Mouse (Mus musculus) erythroid progenitor cell, adult 5-6 weeks (primary cell): ENCODE results near the gene Gm11562. TPM values are rescaled to one million over a fixed set of nuclear protein-coding genes. Genes with fewer than 3 reads are reported as not detected.
"Not testable (repeated sequence)": the region's sequence is repeated elsewhere in the genome, so short reads cannot be mapped to it uniquely, and the experiment has no call there.

ENCODE experiments used
- ATAC-seq: replicated peaks from 2 replicates; pipeline ENCODE4 v1.8.0; 2016; ENCODE audit warnings: moderate number of reproducible peaks, mild to moderate bottlenecking, moderate TSS enrichment, inconsistent platforms; ENCODE audit not compliant: poor library complexity, low FRiP score, severe bottlenecking
- total RNA-seq, 2 experiments: library from RNA; stranded (forward) in 1 of 2; stranded (reverse) in 1 of 2; fragments of 150-400 nt in 1 of 2; fragments of 186-747, 209-891 nt in 1 of 2; gene quantifications; 2 replicates each; pipeline versions ENCODE4 v1.2.3 to v1.2.4; 2015 to 2017; ENCODE audit warnings: low replicate concordance in 2 of 2

Gene Gm11562
- total RNA-seq, 2 experiments from 2014 or later: not detected

- ATAC-seq: not testable (repeated sequence)
Measured at GRCm38 (mm10) chr11:99597742-99598141, 22.5 kb downstream of the Gm11562 start, which contains the start of gene Krtap9-3. Gene Krtap9-3, minus strand, starts transcription at chr11:99598105.

- ATAC-seq: no peak
Measured at GRCm38 (mm10) chr11:99590981-99591380, 29.3 kb downstream of the Gm11562 start, which contains the start of gene Krtap1-3. Gene Krtap1-3, minus strand, starts transcription at chr11:99591339.

- ATAC-seq: no peak
Measured at GRCm38 (mm10) chr11:99585096-99585495, 35.1 kb downstream of the Gm11562 start.

- ATAC-seq: no peak
Measured at GRCm38 (mm10) chr11:99583245-99583704, 37.0 kb downstream of the Gm11562 start, which contains the start of gene Krtap1-4. Gene Krtap1-4, minus strand, starts transcription at chr11:99583654.

- ATAC-seq: no peak
Measured at GRCm38 (mm10) chr11:99581564-99581963, 38.7 kb downstream of the Gm11562 start.

GRCm38 (mm10) chr11:99581051-99581450 is 39.2 kb downstream of the Gm11562 start:
- no peak for ATAC-seq

- ATAC-seq: no peak
Measured at GRCm38 (mm10) chr11:99580636-99581035, 39.6 kb downstream of the Gm11562 start, which contains the start of gene Krtap1-5. Gene Krtap1-5, minus strand, starts transcription at chr11:99581016.

- ATAC-seq: no peak
Measured at GRCm38 (mm10) chr11:99574106-99574505, 46.1 kb downstream of the Gm11562 start.

GRCm38 (mm10) chr11:99573164-99573563 is 47.1 kb downstream of the Gm11562 start:
- ATAC-seq: no peak

Other genes starting within 250 kb of the Gm11562 start
Only the 30 nearest of the 38 such genes appear.
- not detected in 2 replicates for gene Krt20, start 182.3 kb downstream of the Gm11562 start, total RNA-seq (2015; ENCODE audit: low replicate concordance)
- not detected in 2 replicates for gene Krt20, start 182.3 kb downstream of the Gm11562 start, total RNA-seq (2017; ENCODE audit: low replicate concordance)
- not detected in 2 replicates for gene Krt23, start 127.3 kb downstream of the Gm11562 start, total RNA-seq (2015; ENCODE audit: low replicate concordance)
- not detected in 2 replicates for gene Krt23, start 127.3 kb downstream of the Gm11562 start, total RNA-seq (2017; ENCODE audit: low replicate concordance)
- not detected in 2 replicates for gene Krt39, start 99.1 kb downstream of the Gm11562 start, total RNA-seq (2015; ENCODE audit: low replicate concordance)
- gene Krt39, start 99.1 kb downstream of the Gm11562 start, total RNA-seq (2017; ENCODE audit: low replicate concordance): not detected in 2 replicates
- not detected in 2 replicates for gene Krt40, start 77.3 kb downstream of the Gm11562 start, total RNA-seq (2015; ENCODE audit: low replicate concordance)
- not detected in 2 replicates for gene Krt40, start 77.3 kb downstream of the Gm11562 start, total RNA-seq (2017; ENCODE audit: low replicate concordance)
- gene Krtap3-3, start 69.6 kb downstream of the Gm11562 start, total RNA-seq (2015; ENCODE audit: low replicate concordance): not detected in 2 replicates
- not detected in 2 replicates for gene Krtap3-3, start 69.6 kb downstream of the Gm11562 start, total RNA-seq (2017; ENCODE audit: low replicate concordance)
- gene Krtap3-2, start 63.6 kb downstream of the Gm11562 start, total RNA-seq (2015; ENCODE audit: low replicate concordance): not detected in 2 replicates
- gene Krtap3-2, start 63.6 kb downstream of the Gm11562 start, total RNA-seq (2017; ENCODE audit: low replicate concordance): not detected in 2 replicates
- not detected in 2 replicates for gene Gm11939, start 61.0 kb downstream of the Gm11562 start, total RNA-seq (2015; ENCODE audit: low replicate concordance)
- not detected in 2 replicates for gene Gm11939, start 61.0 kb downstream of the Gm11562 start, total RNA-seq (2017; ENCODE audit: low replicate concordance)
- gene Krtap3-1, start 53.8 kb downstream of the Gm11562 start, total RNA-seq (2015; ENCODE audit: low replicate concordance): not detected in 2 replicates
- not detected in 2 replicates for gene Krtap3-1, start 53.8 kb downstream of the Gm11562 start, total RNA-seq (2017; ENCODE audit: low replicate concordance)
- gene Krtap1-5, start 39.4 kb downstream of the Gm11562 start, total RNA-seq (2015; ENCODE audit: low replicate concordance): not detected in 2 replicates
- not detected in 2 replicates for gene Krtap1-5, start 39.4 kb downstream of the Gm11562 start, total RNA-seq (2017; ENCODE audit: low replicate concordance)
- not detected in 2 replicates for gene Krtap1-4, start 36.8 kb downstream of the Gm11562 start, total RNA-seq (2015; ENCODE audit: low replicate concordance)
- not detected in 2 replicates for gene Krtap1-4, start 36.8 kb downstream of the Gm11562 start, total RNA-seq (2017; ENCODE audit: low replicate concordance)
- gene Krtap1-3, start 29.1 kb downstream of the Gm11562 start, total RNA-seq (2015; ENCODE audit: low replicate concordance): not detected in 2 replicates
- not detected in 2 replicates for gene Krtap1-3, start 29.1 kb downstream of the Gm11562 start, total RNA-seq (2017; ENCODE audit: low replicate concordance)
- gene Krtap9-3, start 22.3 kb downstream of the Gm11562 start, total RNA-seq (2015; ENCODE audit: low replicate concordance): not detected in 2 replicates
- gene Krtap9-3, start 22.3 kb downstream of the Gm11562 start, total RNA-seq (2017; ENCODE audit: low replicate concordance): not detected in 2 replicates
- gene Gm11938, start 17.1 kb downstream of the Gm11562 start, total RNA-seq (2015; ENCODE audit: low replicate concordance): not detected in 2 replicates
- gene Gm11938, start 17.1 kb downstream of the Gm11562 start, total RNA-seq (2017; ENCODE audit: low replicate concordance): not detected in 2 replicates
- gene Gm11937, start 10.2 kb downstream of the Gm11562 start, total RNA-seq (2015; ENCODE audit: low replicate concordance): not detected in 2 replicates
- gene Gm11937, start 10.2 kb downstream of the Gm11562 start, total RNA-seq (2017; ENCODE audit: low replicate concordance): not detected in 2 replicates
- not detected in 2 replicates for gene Krtap2-4, start 5.6 kb downstream of the Gm11562 start, total RNA-seq (2015; ENCODE audit: low replicate concordance)
- gene Krtap2-4, start 5.6 kb downstream of the Gm11562 start, total RNA-seq (2017; ENCODE audit: low replicate concordance): not detected in 2 replicates
- not detected in 2 replicates for gene Krtap4-1, start 7.8 kb upstream of the Gm11562 start, total RNA-seq (2015; ENCODE audit: low replicate concordance)
- gene Krtap4-1, start 7.8 kb upstream of the Gm11562 start, total RNA-seq (2017; ENCODE audit: low replicate concordance): not detected in 2 replicates
- not detected in 2 replicates for gene Krtap4-2, start 14.6 kb upstream of the Gm11562 start, total RNA-seq (2015; ENCODE audit: low replicate concordance)
- gene Krtap4-2, start 14.6 kb upstream of the Gm11562 start, total RNA-seq (2017; ENCODE audit: low replicate concordance): not detected in 2 replicates
- gene Krtap4-7, start 23.7 kb upstream of the Gm11562 start, total RNA-seq (2015; ENCODE audit: low replicate concordance): not detected in 2 replicates
- gene Krtap4-7, start 23.7 kb upstream of the Gm11562 start, total RNA-seq (2017; ENCODE audit: low replicate concordance): not detected in 2 replicates
- not detected in 2 replicates for gene Gm11555, start 29.8 kb upstream of the Gm11562 start, total RNA-seq (2015; ENCODE audit: low replicate concordance)
- not detected in 2 replicates for gene Gm11555, start 29.8 kb upstream of the Gm11562 start, total RNA-seq (2017; ENCODE audit: low replicate concordance)
- not detected in 2 replicates for gene Gm11563, start 38.5 kb upstream of the Gm11562 start, total RNA-seq (2015; ENCODE audit: low replicate concordance)
- not detected in 2 replicates for gene Gm11563, start 38.5 kb upstream of the Gm11562 start, total RNA-seq (2017; ENCODE audit: low replicate concordance)
- not detected in 2 replicates for gene Krtap4-6, start 45.5 kb upstream of the Gm11562 start, total RNA-seq (2015; ENCODE audit: low replicate concordance)
- gene Krtap4-6, start 45.5 kb upstream of the Gm11562 start, total RNA-seq (2017; ENCODE audit: low replicate concordance): not detected in 2 replicates
- not detected in 2 replicates for gene Gm14190, start 70.3 kb upstream of the Gm11562 start, total RNA-seq (2015; ENCODE audit: low replicate concordance)
- not detected in 2 replicates for gene Gm14190, start 70.3 kb upstream of the Gm11562 start, total RNA-seq (2017; ENCODE audit: low replicate concordance)
- not detected in 2 replicates for gene Gm14180, start 113.9 kb upstream of the Gm11562 start, total RNA-seq (2015; ENCODE audit: low replicate concordance)
- not detected in 2 replicates for gene Gm14180, start 113.9 kb upstream of the Gm11562 start, total RNA-seq (2017; ENCODE audit: low replicate concordance)
- not detected in 2 replicates for gene Gm11595, start 152.5 kb upstream of the Gm11562 start, total RNA-seq (2015; ENCODE audit: low replicate concordance)
- gene Gm11595, start 152.5 kb upstream of the Gm11562 start, total RNA-seq (2017; ENCODE audit: low replicate concordance): not detected in 2 replicates
- gene Krtap4-8, start 160.3 kb upstream of the Gm11562 start, total RNA-seq (2015; ENCODE audit: low replicate concordance): not detected in 2 replicates
- not detected in 2 replicates for gene Krtap4-8, start 160.3 kb upstream of the Gm11562 start, total RNA-seq (2017; ENCODE audit: low replicate concordance)
- not detected in 2 replicates for gene Krtap4-9, start 164.8 kb upstream of the Gm11562 start, total RNA-seq (2015; ENCODE audit: low replicate concordance)
- gene Krtap4-9, start 164.8 kb upstream of the Gm11562 start, total RNA-seq (2017; ENCODE audit: low replicate concordance): not detected in 2 replicates
- not detected in 2 replicates for gene Gm11596, start 173.0 kb upstream of the Gm11562 start, total RNA-seq (2015; ENCODE audit: low replicate concordance)
- not detected in 2 replicates for gene Gm11596, start 173.0 kb upstream of the Gm11562 start, total RNA-seq (2017; ENCODE audit: low replicate concordance)
- not detected in 2 replicates for gene Gm11569, start 178.5 kb upstream of the Gm11562 start, total RNA-seq (2015; ENCODE audit: low replicate concordance)
- not detected in 2 replicates for gene Gm11569, start 178.5 kb upstream of the Gm11562 start, total RNA-seq (2017; ENCODE audit: low replicate concordance)
- gene Gm11554, start 184.0 kb upstream of the Gm11562 start, total RNA-seq (2015; ENCODE audit: low replicate concordance): not detected in 2 replicates
- gene Gm11554, start 184.0 kb upstream of the Gm11562 start, total RNA-seq (2017; ENCODE audit: low replicate concordance): not detected in 2 replicates
- not detected in 2 replicates for gene Krtap4-13, start 189.5 kb upstream of the Gm11562 start, total RNA-seq (2015; ENCODE audit: low replicate concordance)
- not detected in 2 replicates for gene Krtap4-13, start 189.5 kb upstream of the Gm11562 start, total RNA-seq (2017; ENCODE audit: low replicate concordance)